Mouse (Mus musculus): ENCODE measurements around the gene Fndc8. TPM values are rescaled to one million over a fixed set of nuclear protein-coding genes. Genes with fewer than 3 reads are reported as not detected.

Fndc8 gene
- polyA plus RNA-seq, 1 experiment, result 0.04 TPM

- H3K4me3 ChIP-seq, result no peak overlapping the region
- H3K4me2 ChIP-seq (ENCODE audit: low read depth), result no peak overlapping the region
- no peaks in the 10 kb centered on the region for H3K27me3 ChIP-seq (ENCODE audit: control insufficient read depth, insufficient read depth, insufficient read length)
- H3K36me3 ChIP-seq (ENCODE audit: control insufficient read depth, insufficient read depth), result peaks cover 11% of the 10 kb centered on the region
- no peak overlapping the region for H3ac ChIP-seq (ENCODE audit: control insufficient read depth, insufficient read length)
- TF ChIP-seq SRF (IDR thresholded peaks at IDR 0.05; ENCODE audit: control insufficient read depth, insufficient read length, low read depth) (no peak), POLR2A (IDR thresholded peaks at IDR 0.05; ENCODE audit: insufficient read length, low read depth) (no peak), MYOG (IDR thresholded peaks at IDR 0.05; ENCODE audit: control insufficient read depth in 1 of 3, insufficient read depth in 1 of 3, insufficient read length in 2 of 3, low read depth in 2 of 3) (no peak), E2F4 (IDR thresholded peaks at IDR 0.05; ENCODE audit: insufficient read depth) (no peak), TCF12 (IDR thresholded peaks at IDR 0.05; ENCODE audit: insufficient read depth, poor library complexity, severe bottlenecking) (no peak), TCF3 (IDR thresholded peaks at IDR 0.05; ENCODE audit: insufficient read length, low read depth) (no peak), REST (IDR thresholded peaks at IDR 0.05; ENCODE audit: insufficient read depth, insufficient read length) (no peak), CEBPB (IDR thresholded peaks at IDR 0.05; ENCODE audit: insufficient read depth, poor library complexity, severe bottlenecking) (no peak)
- no peaks in the 10 kb centered on the region for H3K79me2 ChIP-seq (ENCODE audit: control insufficient read depth, insufficient read depth)
These were observed 41.3 kb downstream of the Fndc8 start for GRCm38 (mm10) chr11:82933186-82933585.

- Histone ChIP-seq H3K4me3 (no peak overlapping the region), H3ac (ENCODE audit: control insufficient read depth, insufficient read length) (no peak overlapping the region), H3K36me3 (ENCODE audit: control insufficient read depth, insufficient read depth) (no peaks in the 10 kb centered on the region), H3K27me3 (ENCODE audit: control insufficient read depth, insufficient read depth, insufficient read length) (no peaks in the 10 kb centered on the region), H3K79me2 (ENCODE audit: control insufficient read depth, insufficient read depth) (no peaks in the 10 kb centered on the region), H3K4me2 (ENCODE audit: low read depth) (no peak overlapping the region)
- TF ChIP-seq SRF (IDR thresholded peaks at IDR 0.05; ENCODE audit: control insufficient read depth, insufficient read length, low read depth), result no peak
- no peak for TF ChIP-seq USF1 (IDR thresholded peaks at IDR 0.05; ENCODE audit: low read depth)
- TF ChIP-seq REST (IDR thresholded peaks at IDR 0.05; ENCODE audit: insufficient read depth, insufficient read length), result no peak
- no peak for TF ChIP-seq MYOG (IDR thresholded peaks at IDR 0.05; ENCODE audit: control insufficient read depth in 1 of 3, insufficient read depth in 1 of 3, insufficient read length in 2 of 3, low read depth in 2 of 3)
- no peak for TF ChIP-seq MAX (IDR thresholded peaks at IDR 0.05; ENCODE audit: low read depth)
- no peak for TF ChIP-seq MYOD1 (IDR thresholded peaks at IDR 0.05; ENCODE audit: control insufficient read depth in 1 of 3, insufficient read length in 2 of 3, low read depth in 2 of 3)
- TF ChIP-seq TCF3 (IDR thresholded peaks at IDR 0.05; ENCODE audit: insufficient read length, low read depth), result no peak
- TF ChIP-seq TCF12 (IDR thresholded peaks at IDR 0.05; ENCODE audit: insufficient read depth, poor library complexity, severe bottlenecking), result no peak
- no peak for TF ChIP-seq POLR2A (IDR thresholded peaks at IDR 0.05; ENCODE audit: insufficient read length, low read depth)
- TF ChIP-seq E2F4 (IDR thresholded peaks at IDR 0.05; ENCODE audit: insufficient read depth), result no peak
- TF ChIP-seq POLR2AphosphoS2 (IDR thresholded peaks at IDR 0.05; ENCODE audit: insufficient read length, low read depth), result no peak
- TF ChIP-seq CEBPB (IDR thresholded peaks at IDR 0.05; ENCODE audit: insufficient read depth, poor library complexity, severe bottlenecking), result no peak
These were observed 51.4 kb downstream of the Fndc8 start for GRCm38 (mm10) chr11:82943336-82943735.

GRCm38 (mm10) chr11:82945636-82946035, 53.7 kb downstream of the Fndc8 start:
- TF ChIP-seq POLR2A (IDR thresholded peaks at IDR 0.05; ENCODE audit: insufficient read length, low read depth) (no peak), E2F4 (IDR thresholded peaks at IDR 0.05; ENCODE audit: insufficient read depth) (no peak), REST (IDR thresholded peaks at IDR 0.05; ENCODE audit: insufficient read depth, insufficient read length) (no peak), MYOD1 (IDR thresholded peaks at IDR 0.05; ENCODE audit: control insufficient read depth in 1 of 3, insufficient read length in 2 of 3, low read depth in 2 of 3) (no peak), POLR2AphosphoS2 (IDR thresholded peaks at IDR 0.05; ENCODE audit: insufficient read length, low read depth) (no peak), MAX (IDR thresholded peaks at IDR 0.05; ENCODE audit: low read depth) (no peak), CEBPB (IDR thresholded peaks at IDR 0.05; ENCODE audit: insufficient read depth, poor library complexity, severe bottlenecking) (peak; percentile 64; the same call in 1 of the 2 replicates)
- Histone ChIP-seq H3K4me2 (ENCODE audit: low read depth) (no peak overlapping the region), H3K4me3 (no peak overlapping the region), H3ac (ENCODE audit: control insufficient read depth, insufficient read length) (no peak overlapping the region), H3K36me3 (ENCODE audit: control insufficient read depth, insufficient read depth) (no peaks in the 10 kb centered on the region), H3K79me2 (ENCODE audit: control insufficient read depth, insufficient read depth) (no peaks in the 10 kb centered on the region), H3K27me3 (ENCODE audit: control insufficient read depth, insufficient read depth, insufficient read length) (no peaks in the 10 kb centered on the region)

GRCm38 (mm10) chr11:82947457-82947856, 55.5 kb downstream of the Fndc8 start:
- Histone ChIP-seq H3K36me3 (ENCODE audit: control insufficient read depth, insufficient read depth) (no peaks in the 10 kb centered on the region), H3K4me2 (ENCODE audit: low read depth) (no peak overlapping the region), H3K79me2 (ENCODE audit: control insufficient read depth, insufficient read depth) (no peaks in the 10 kb centered on the region), H3K27me3 (ENCODE audit: control insufficient read depth, insufficient read depth, insufficient read length) (no peaks in the 10 kb centered on the region), H3K4me3 (no peak overlapping the region), H3ac (ENCODE audit: control insufficient read depth, insufficient read length) (no peak overlapping the region)
- TF ChIP-seq SRF (IDR thresholded peaks at IDR 0.05; ENCODE audit: control insufficient read depth, insufficient read length, low read depth) (no peak), MYOD1 (IDR thresholded peaks at IDR 0.05; ENCODE audit: control insufficient read depth in 1 of 3, insufficient read length in 2 of 3, low read depth in 2 of 3) (no peak), POLR2AphosphoS2 (IDR thresholded peaks at IDR 0.05; ENCODE audit: insufficient read length, low read depth) (no peak)

- no peak overlapping the region for H3K4me2 ChIP-seq (ENCODE audit: low read depth)
- no peaks in the 10 kb centered on the region for H3K27me3 ChIP-seq (ENCODE audit: control insufficient read depth, insufficient read depth, insufficient read length)
- no peak overlapping the region for H3ac ChIP-seq (ENCODE audit: control insufficient read depth, insufficient read length)
- H3K79me2 ChIP-seq (ENCODE audit: control insufficient read depth, insufficient read depth), result no peaks in the 10 kb centered on the region
- no peaks in the 10 kb centered on the region for H3K36me3 ChIP-seq (ENCODE audit: control insufficient read depth, insufficient read depth)
- H3K4me3 ChIP-seq, result no peak overlapping the region
- TF ChIP-seq MYOG (IDR thresholded peaks at IDR 0.05; ENCODE audit: control insufficient read depth in 1 of 3, insufficient read depth in 1 of 3, insufficient read length in 2 of 3, low read depth in 2 of 3) (no peak), MAX (IDR thresholded peaks at IDR 0.05; ENCODE audit: low read depth) (no peak), TCF12 (IDR thresholded peaks at IDR 0.05; ENCODE audit: insufficient read depth, poor library complexity, severe bottlenecking) (no peak)
These were observed 57.1 kb downstream of the Fndc8 start for GRCm38 (mm10) chr11:82949036-82949435.

Other genes with a start within 250 kb of the Fndc8 start
- 0.30 TPM for gene Cct6b, start 127.8 kb upstream of the Fndc8 start, polyA plus RNA-seq (2012; fragmentation: generic; extraction: Trizol)
- gene Zfp830, start 127.8 kb upstream of the Fndc8 start, polyA plus RNA-seq (2012; fragmentation: generic; extraction: Trizol), result 13.2 TPM
- 16.7 TPM for gene Lig3, start 111.0 kb upstream of the Fndc8 start, polyA plus RNA-seq (2012; fragmentation: generic; extraction: Trizol)
- 1.8 TPM for gene Rffl, start 20.9 kb upstream of the Fndc8 start, polyA plus RNA-seq (2012; fragmentation: generic; extraction: Trizol)
- 9.1 TPM for gene Rad51d, start 1.5 kb upstream of the Fndc8 start, polyA plus RNA-seq (2012; fragmentation: generic; extraction: Trizol)
- 33.7 TPM for gene Nle1, start 16.3 kb downstream of the Fndc8 start, polyA plus RNA-seq (2012; fragmentation: generic; extraction: Trizol)
- 99.6 TPM for gene Unc45b, start 18.4 kb downstream of the Fndc8 start, polyA plus RNA-seq (2012; fragmentation: generic; extraction: Trizol)
- gene Slfn5, start 59.2 kb downstream of the Fndc8 start, polyA plus RNA-seq (2012; fragmentation: generic; extraction: Trizol), result 0.11 TPM
- gene Slfn9, start 99.7 kb downstream of the Fndc8 start, polyA plus RNA-seq (2012; fragmentation: generic; extraction: Trizol), result 0.22 TPM
- gene Slfn8, start 128.7 kb downstream of the Fndc8 start, polyA plus RNA-seq (2012; fragmentation: generic; extraction: Trizol), result not detected
- gene Slfn2, start 173.0 kb downstream of the Fndc8 start, polyA plus RNA-seq (2012; fragmentation: generic; extraction: Trizol), result 0.11 TPM
- not detected for gene Slfn1, start 224.7 kb downstream of the Fndc8 start, polyA plus RNA-seq (2012; fragmentation: generic; extraction: Trizol)